Mouse (Mus musculus): ENCODE data around the gene Nccrp1.

- TF ChIP-seq CTCF (IDR thresholded peaks at IDR 0.05), result no peak
- no peak for TF ChIP-seq POLR2A (IDR thresholded peaks at IDR 0.05; ENCODE audit: insufficient read depth, low read depth, low read length)
Measured at GRCm38 (mm10) chr7:28581721-28582120, 34.7 kb upstream of the Nccrp1 start.

Data from heart, adult 2 months (tissue).